Mouse (Mus musculus) small intestine, adult 2 months (tissue): ENCODE measurements around the gene Mrps36. TPM values are rescaled to one million over a fixed set of nuclear protein-coding genes. Genes with fewer than 3 reads are reported as not detected.

ENCODE experiments used
- H3K27ac ChIP-seq: fragments of 200-500 bp; 2 replicates; pipeline ENCODE4 v1.5.1; 2012; ENCODE audit warnings: low read depth, low read length, control low read depth, inconsistent platforms; ENCODE audit not compliant: insufficient read depth
- H3K27me3 ChIP-seq: fragments of 200-500 bp; 2 replicates; pipeline ENCODE4 v1.6.1; 2012; ENCODE audit warnings: mild to moderate bottlenecking, moderate library complexity, low read length, inconsistent platforms; ENCODE audit not compliant: control insufficient read depth, insufficient read depth
- H3K36me3 ChIP-seq: fragments of 200-500 bp; 2 replicates; pipeline ENCODE4 v1.6.1; 2012; ENCODE audit warnings: mild to moderate bottlenecking, low read length, control low read depth, inconsistent platforms; ENCODE audit not compliant: control insufficient read depth, insufficient read depth
- H3K4me1 ChIP-seq: fragments of 200-500 bp; 2 replicates; pipeline ENCODE4 v1.6.1; 2012; ENCODE audit warnings: low read length, inconsistent platforms, mixed read lengths; ENCODE audit not compliant: control insufficient read depth, insufficient read depth, insufficient read length
- H3K4me3 ChIP-seq: fragments of 200-500 bp; 2 replicates; pipeline ENCODE4 v1.5.1; 2012; ENCODE audit warnings: low read depth, mild to moderate bottlenecking, control low read depth, inconsistent platforms, low read length, moderate library complexity
- CTCF ChIP-seq: fragments of 200-500 bp; IDR thresholded peaks from 2 replicates; pipeline ENCODE4 v1.5.1; 2012; ENCODE audit warnings: low read depth, mild to moderate bottlenecking, control low read depth, inconsistent platforms, low read length, moderate library complexity, mixed read lengths; ENCODE audit not compliant: insufficient replicate concordance, insufficient read length; ENCODE audit errors: extremely low read depth
- POLR2A ChIP-seq: fragments of 200-500 bp; IDR thresholded peaks from 2 replicates; pipeline ENCODE4 v1.6.1; 2012; ENCODE audit warnings: low read depth, mild to moderate bottlenecking, control low read depth, inconsistent platforms, low read length, moderate library complexity
- WGBS: fragments of 180-500 bp; shearing (Covaris S2); methylation state at CpG from one replicate; pipeline ENCODE4 v1.1.7; 2018; 5-methylcytosine and 5-hydroxymethylcytosine counted together
- polyA plus RNA-seq: library from polyadenylated mRNA; depleted of rRNA; stranded (reverse); fragments of >200 nt; gene quantifications from 2 replicates; pipeline ENCODE4 v1.2.3, GENCODE M21; 2012; rRNA removed

Mrps36 gene
- polyA plus RNA-seq, 1 experiment = 50.7 TPM

DNA sequence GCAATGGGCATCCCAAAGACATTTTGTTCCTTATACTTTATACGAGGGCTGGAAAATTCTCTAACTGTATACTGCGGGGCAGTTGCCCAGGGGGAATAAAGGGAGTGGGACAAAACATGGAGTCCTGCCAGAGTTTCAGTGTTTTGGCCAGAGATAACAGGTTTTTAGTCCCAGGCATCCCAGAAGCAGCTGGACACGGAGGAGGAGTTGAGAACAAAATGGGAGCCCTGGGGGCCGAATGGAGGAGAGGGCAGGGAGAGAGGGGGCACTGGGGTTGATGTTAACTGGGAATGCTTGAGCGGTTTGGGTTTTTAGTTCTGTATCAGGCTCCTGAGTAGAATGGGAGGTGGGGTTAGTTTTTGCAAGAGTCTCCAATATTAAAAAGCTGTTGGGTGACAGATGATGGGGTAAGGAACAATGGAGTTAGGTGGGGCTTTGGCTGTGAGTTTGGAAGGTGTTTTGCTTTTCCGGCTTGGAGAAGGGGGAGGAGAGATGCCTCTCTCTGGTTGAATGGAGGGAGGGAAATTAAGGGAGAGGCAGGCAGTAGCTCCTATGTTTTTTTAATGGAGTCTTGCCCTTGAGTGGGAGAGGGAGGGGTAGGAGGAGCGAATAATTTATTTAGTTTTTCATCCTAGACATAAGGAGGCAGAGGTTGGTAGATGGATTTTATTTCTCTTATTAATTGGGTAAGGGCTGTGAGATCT lies 20.3 kb downstream of the Mrps36 start:
- Histone ChIP-seq H3K36me3 (peaks cover 28% of the 10 kb centered on the region), H3K27ac (no peak overlapping the region), H3K4me1 (no peaks in the 10 kb centered on the region), H3K27me3 (no peaks in the 10 kb centered on the region), H3K4me3 (no peak overlapping the region)
- WGBS = 88% methylated on average over 7 of the region's 7 CpGs
- TF ChIP-seq POLR2A (no peak), CTCF (no peak)

DNA sequence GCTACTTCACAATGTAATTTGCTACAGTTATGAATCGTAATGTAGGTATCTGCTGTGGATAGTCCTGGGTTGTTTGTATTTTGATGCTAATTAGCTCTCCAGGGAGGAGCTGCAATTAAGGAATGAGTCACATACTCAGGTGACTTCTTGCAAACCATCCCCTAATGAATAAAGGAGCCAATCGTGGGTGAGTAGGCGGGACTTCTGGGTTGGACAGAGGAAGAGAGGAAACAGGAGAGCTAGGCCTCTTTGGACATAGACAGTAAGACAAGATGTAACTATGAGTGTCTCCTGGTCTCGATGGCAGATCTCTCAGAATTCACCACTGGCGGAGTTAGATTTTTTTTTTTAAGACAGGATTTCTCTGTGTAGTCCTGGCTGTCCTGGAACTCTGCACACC lies 22.8 kb downstream of the Mrps36 start:
- H3K27ac ChIP-seq = no peak overlapping the region
- peaks cover 32% of the 10 kb centered on the region for H3K36me3 ChIP-seq
- 82% methylated on average over 5 of the region's 5 CpGs for WGBS
- TF ChIP-seq CTCF (no peak), POLR2A (no peak)
- no peaks in the 10 kb centered on the region for H3K27me3 ChIP-seq
- no peak overlapping the region for H3K4me3 ChIP-seq
- H3K4me1 ChIP-seq = no peaks in the 10 kb centered on the region

DNA sequence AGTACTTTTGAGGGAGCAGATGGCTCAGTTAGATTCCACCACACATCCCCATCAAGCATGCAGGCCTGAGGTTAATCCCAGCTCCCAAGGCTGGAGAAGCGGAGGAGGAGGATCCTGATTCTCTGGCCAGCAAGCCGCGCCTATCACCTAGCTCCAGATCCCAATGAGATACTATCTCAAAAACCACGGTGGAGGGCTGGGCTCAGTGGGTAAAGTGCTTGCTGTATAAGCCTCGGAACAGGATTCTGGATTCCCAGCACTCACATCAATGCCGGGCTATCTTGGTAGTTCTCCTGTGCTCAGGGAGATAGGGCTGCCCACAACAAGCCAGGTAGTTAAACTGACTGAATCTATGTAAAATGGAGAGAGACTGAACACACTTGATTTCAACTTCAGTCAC lies 29.0 kb downstream of the Mrps36 start:
- no peak overlapping the region for H3K4me3 ChIP-seq
- H3K27ac ChIP-seq = no peak overlapping the region
- H3K4me1 ChIP-seq = no peaks in the 10 kb centered on the region
- H3K27me3 ChIP-seq = no peaks in the 10 kb centered on the region
- peaks cover 56% of the 10 kb centered on the region for H3K36me3 ChIP-seq
- TF ChIP-seq POLR2A (no peak), CTCF (no peak)
- 84% methylated on average over 6 of the region's 6 CpGs for WGBS

DNA sequence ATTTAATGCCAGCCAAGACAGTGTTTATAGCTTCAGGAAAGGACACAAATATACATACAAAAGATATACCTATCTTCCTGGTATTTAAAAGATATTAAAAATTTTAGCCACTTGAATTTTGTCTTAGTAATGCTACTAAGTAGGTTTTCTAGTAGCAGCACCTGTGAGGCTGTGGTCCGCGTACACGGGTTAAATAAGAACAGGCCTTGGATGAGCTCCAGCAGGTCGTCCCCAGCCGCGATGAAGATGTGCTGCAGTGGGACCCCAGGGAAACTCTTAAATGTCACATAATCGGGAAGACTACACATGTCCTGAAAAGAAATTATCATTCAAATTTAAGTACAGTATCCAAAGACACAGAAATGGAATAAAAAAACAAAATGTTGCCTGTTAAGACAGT lies 38.3 kb downstream of the Mrps36 start:
- Histone ChIP-seq H3K27ac (no peak overlapping the region), H3K27me3 (no peaks in the 10 kb centered on the region), H3K36me3 (peaks cover 66% of the 10 kb centered on the region), H3K4me1 (no peaks in the 10 kb centered on the region), H3K4me3 (no peak overlapping the region)
- TF ChIP-seq POLR2A (no peak), CTCF (no peak)
- WGBS = 95% methylated on average over 7 of the region's 7 CpGs

DNA sequence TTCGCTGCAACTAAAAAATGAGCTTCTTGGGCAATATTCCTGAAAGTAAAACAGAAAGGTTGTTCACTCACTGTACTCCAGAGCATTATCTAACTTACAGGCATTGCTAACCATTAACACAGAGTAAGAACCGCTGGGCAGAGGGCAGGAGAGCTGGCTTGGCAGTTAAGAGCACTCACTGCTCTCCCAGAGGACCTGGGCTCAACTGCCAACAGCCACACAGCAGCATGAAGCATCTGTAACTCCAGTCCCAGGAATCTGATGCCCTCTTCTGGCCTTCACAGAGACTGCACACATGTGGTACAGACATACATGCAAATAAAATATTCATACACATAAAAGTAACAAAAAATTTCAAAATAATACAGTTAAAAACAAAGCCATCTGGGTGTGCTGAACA lies 41.0 kb downstream of the Mrps36 start:
- H3K4me3 ChIP-seq = no peak overlapping the region
- no peak overlapping the region for H3K27ac ChIP-seq
- no peaks in the 10 kb centered on the region for H3K4me1 ChIP-seq
- no peaks in the 10 kb centered on the region for H3K27me3 ChIP-seq
- WGBS = 96% methylated on average over 2 of the region's 2 CpGs
- TF ChIP-seq CTCF (no peak), POLR2A (no peak)
- peaks cover 56% of the 10 kb centered on the region for H3K36me3 ChIP-seq

DNA sequence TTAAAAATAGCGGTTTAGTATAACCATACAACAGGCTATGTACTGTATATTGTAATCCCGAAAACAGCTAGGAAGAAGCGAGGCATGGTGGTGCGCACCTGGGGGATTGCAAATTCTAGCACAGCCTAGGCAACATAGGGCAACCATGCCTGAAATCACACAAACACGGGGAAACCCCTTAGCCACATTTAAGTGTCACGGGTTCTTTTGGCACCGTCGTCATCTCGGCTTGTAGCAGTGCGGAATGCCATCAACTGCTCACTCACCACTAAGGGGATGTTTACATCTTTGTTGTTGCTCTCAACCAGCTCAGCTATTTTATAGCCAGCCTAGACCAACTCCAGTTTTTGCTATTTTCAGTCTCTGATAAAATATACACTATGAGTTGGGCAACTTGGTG lies 45.6 kb downstream of the Mrps36 start:
- H3K4me3 ChIP-seq = no peak overlapping the region
- WGBS = 93% methylated on average over 10 of the region's 10 CpGs

DNA sequence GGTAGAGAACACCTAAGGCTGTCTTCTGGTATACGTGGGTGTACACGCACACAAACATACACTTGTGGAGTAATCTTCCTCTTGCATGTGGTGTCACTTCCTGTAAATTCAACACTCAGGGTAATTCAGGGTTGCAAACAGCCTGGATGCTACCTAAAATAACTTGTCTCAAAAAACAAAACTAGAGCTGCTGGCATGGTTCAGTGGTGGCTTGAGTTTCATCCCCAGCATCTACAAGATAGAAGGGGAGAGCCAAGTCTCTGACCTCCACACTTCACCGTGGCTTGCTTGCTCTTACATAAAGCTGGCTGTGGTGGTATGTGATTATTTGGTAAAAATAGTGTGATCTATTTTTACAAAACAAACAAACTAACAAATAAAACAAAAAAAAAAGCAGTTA lies 46.9 kb downstream of the Mrps36 start:
- Histone ChIP-seq H3K4me3 (no peak overlapping the region), H3K36me3 (peaks cover 36% of the 10 kb centered on the region), H3K27me3 (no peaks in the 10 kb centered on the region), H3K27ac (no peak overlapping the region), H3K4me1 (no peaks in the 10 kb centered on the region)
- TF ChIP-seq CTCF (no peak), POLR2A (no peak)
- 86% methylated on average over 3 of the region's 3 CpGs for WGBS

More for the DNA sequence above, 45.6 kb downstream of the Mrps36 start:
- peaks cover 44% of the 10 kb centered on the region for H3K36me3 ChIP-seq
- H3K4me1 ChIP-seq = no peaks in the 10 kb centered on the region
- TF ChIP-seq POLR2A = no peak
- no peak for TF ChIP-seq CTCF
- no peak overlapping the region for H3K27ac ChIP-seq
- no peaks in the 10 kb centered on the region for H3K27me3 ChIP-seq

DNA sequence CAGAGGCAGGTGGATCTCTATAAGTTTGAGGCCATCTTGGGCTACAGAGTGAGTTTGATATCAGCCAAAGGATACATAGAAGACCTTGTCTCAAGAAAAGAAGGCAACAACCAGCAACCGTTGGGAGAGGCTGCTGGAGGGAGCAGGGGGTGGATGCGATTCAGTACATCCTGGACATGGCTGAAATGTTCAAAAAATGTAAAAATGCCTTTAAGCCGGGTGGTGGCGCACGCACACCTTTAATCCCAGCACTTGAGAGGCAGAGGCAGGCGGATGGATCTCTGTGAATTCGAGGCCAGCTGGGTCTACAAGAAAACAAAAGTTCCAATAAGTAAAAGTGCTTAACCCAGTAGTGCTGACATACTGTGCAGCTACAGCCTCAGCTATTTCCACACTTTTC lies 56.9 kb downstream of the Mrps36 start:
- Histone ChIP-seq H3K36me3 (no peaks in the 10 kb centered on the region), H3K27me3 (no peaks in the 10 kb centered on the region), H3K4me3 (no peak overlapping the region), H3K27ac (no peak overlapping the region), H3K4me1 (no peaks in the 10 kb centered on the region)
- no peak for TF ChIP-seq CTCF
- TF ChIP-seq POLR2A = no peak
- 79% methylated on average over 7 of the region's 7 CpGs for WGBS

Other genes starting within 250 kb of the Mrps36 start
- 7.4 and 23.3 TPM in 2 replicates for gene Ocln, start 191.9 kb downstream of the Mrps36 start, polyA plus RNA-seq
- gene Marveld2, start 127.7 kb downstream of the Mrps36 start, polyA plus RNA-seq = 8.0 and 18.3 TPM in 2 replicates
- gene Ak6, start 93.7 kb downstream of the Mrps36 start, polyA plus RNA-seq = 5.5 and 10.0 TPM in 2 replicates
- gene Rad17, start 93.6 kb downstream of the Mrps36 start, polyA plus RNA-seq = 0.42 and 0.75 TPM in 2 replicates
- gene Taf9, start 93.1 kb downstream of the Mrps36 start, polyA plus RNA-seq = 0.13 and 0.63 TPM in 2 replicates
- gene Ccdc125, start 74.9 kb downstream of the Mrps36 start, polyA plus RNA-seq = 0.39 and 0.41 TPM in 2 replicates
- 2.9 and 6.9 TPM in 2 replicates for gene Cdk7, start 13.7 kb downstream of the Mrps36 start, polyA plus RNA-seq
- 0.33 TPM in 1 of 2 replicates, not detected in the other for gene Cenph, start 31.2 kb upstream of the Mrps36 start, polyA plus RNA-seq
- 4.3 and 11.2 TPM in 2 replicates for gene Ccnb1, start 41.9 kb upstream of the Mrps36 start, polyA plus RNA-seq
- gene Slc30a5, start 88.8 kb upstream of the Mrps36 start, polyA plus RNA-seq = 14.0 and 24.7 TPM in 2 replicates